Mouse (Mus musculus) MEL-GATA-1-ER (cell line): ENCODE results near the gene 2310034C09Rik.
"Not testable (repeated sequence)": the region's sequence is repeated elsewhere in the genome, so short reads cannot be mapped to it uniquely, and the experiment has no call there.

Experiments
- DNase-seq: peaks from one replicate; pipeline ENCODE4 v3.0.0-alpha.2; 2012; ENCODE audit warnings: low read depth; ENCODE audit errors: extremely low read depth

2310034C09Rik gene

DNA sequence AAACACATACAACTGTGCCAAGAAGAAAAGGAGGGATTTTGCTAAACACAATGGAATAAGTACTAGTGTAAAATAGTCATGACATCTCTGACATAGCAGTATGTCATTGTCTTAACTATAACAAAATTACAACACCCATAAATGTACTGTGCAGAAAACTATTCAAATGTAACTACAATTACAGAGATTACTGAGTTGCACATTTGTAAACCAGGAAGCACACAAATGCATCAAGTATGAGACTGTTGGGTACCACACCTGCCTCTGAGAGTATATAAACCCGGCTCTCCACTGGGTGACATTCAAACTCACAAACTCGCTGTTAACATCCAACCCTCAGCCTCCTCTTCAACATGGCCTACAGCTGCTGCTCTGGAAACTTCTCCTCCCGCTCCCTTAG is at the start of gene 2310034C09Rik:
TSS of gene 2310034C09Rik (plus strand) at position 301 of the 400 bp plus-strand sequence.
- not testable (repeated sequence) for DNase-seq

GRCm38 (mm10) chr16:88710757-88711156 is 47.9 kb upstream of the 2310034C09Rik start:
- no peak for DNase-seq

DNA sequence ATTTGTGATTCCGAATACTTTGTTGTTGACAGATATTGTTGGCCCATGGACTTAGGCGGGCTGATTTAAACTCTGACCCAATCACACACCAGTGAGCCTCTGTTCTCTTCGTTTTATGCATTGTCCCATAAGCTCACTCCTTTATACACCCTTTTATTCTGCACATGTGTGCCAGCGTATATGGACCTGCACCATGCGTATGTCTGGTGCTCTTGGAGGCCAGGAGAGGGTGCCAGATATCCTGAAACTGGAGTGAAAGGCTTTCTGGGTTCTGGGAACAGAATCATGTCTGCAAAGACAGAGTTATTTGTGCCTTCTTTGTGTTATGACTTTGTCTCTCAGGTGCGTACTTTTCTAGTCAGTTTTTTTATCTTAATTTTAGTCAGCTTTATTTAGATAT is 47.4 kb upstream of the 2310034C09Rik start:
- DNase-seq = no peak

DNA sequence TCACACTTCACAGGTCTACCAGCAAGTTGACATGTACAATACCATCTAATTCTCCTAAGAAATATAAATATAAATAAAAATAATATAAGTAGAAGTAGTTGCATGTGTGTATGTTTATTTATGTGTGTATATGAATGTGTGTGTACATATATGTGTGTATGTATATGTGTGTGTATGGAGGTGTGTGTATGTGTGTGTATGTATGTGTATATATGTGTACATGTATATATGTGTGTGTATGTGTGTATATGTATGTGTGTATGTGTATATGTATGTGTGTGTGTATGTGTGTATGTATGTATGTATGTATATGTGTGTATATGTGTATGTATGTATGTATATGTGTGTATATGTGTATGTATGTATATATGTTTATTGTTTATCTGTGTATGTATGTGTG is 42.1 kb upstream of the 2310034C09Rik start:
- DNase-seq = no peak

GRCm38 (mm10) chr16:88720031-88720430 is 38.6 kb upstream of the 2310034C09Rik start:
- no peak for DNase-seq

- DNase-seq = no peak
Observed at GRCm38 (mm10) chr16:88728812-88729275, 29.8 kb upstream of the 2310034C09Rik start, which contains the start of gene Krtap13-1. Krtap13-1 (plus strand) TSS chr16:88728862.

DNA sequence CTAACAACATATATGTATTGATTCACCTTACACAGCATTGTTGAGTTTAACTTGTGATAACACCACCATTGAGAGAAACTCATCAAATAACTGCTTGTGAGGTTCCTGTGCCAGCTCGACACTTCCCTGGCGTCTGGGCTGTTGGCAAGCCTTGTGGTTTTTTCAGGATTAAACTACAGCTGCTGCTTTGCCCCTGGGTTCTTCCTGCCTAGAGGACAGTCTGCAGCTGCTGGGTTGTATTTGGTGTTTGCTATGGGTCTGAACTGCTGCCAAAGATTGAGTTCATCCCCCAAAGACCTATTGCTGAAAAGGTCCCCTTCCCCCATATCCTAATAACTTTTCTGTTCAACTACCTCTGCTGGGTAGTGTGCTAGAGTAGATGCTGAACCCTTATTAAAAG is 23.3 kb upstream of the 2310034C09Rik start:
- no peak for DNase-seq

- no peak for DNase-seq
Observed at GRCm38 (mm10) chr16:88744750-88745340, 13.8 kb upstream of the 2310034C09Rik start.

- DNase-seq = no peak
Observed at GRCm38 (mm10) chr16:88747943-88748342, 10.7 kb upstream of the 2310034C09Rik start.

DNA sequence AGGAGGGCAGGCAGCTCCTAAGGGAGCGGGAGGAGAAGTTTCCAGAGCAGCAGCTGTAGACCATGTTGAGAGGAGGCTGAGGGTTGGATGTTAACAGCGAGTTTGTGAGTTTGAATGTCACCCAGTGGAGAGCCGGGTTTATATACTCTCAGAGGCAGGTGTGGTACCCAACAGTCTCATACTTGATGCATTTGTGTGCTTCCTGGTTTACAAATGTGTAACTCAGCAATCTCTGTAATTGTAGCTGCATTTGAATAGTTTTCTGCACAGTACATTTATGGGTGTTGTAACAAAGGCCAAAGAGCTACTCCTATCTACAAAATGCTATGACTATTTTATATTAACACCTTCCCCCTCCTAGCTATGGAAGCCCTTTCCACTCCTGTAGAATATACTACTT is 7.1 kb upstream of the 2310034C09Rik start, which contains the start of gene Krtap13:
TSS of gene Krtap13 (minus strand) at position 101 of the 400 bp plus-strand sequence.
- DNase-seq = not testable (repeated sequence)

DNA sequence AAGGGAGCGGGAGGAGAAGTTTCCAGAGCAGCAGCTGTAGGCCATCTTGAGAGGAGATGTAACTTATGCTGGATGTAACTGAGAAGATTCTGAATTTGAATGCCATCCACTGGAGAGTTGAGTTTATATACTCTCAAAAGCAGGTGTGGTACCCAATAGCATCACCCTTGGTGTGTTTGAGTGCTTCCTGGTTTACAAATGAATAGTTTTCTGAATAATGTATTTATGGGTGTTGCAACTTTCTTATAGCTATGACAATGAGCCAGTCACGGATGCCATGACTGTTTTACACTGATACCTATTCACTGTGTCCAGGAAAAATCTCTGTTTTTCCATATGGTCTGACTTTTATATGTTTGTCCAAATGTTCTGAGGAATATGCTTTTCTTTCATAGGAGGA is 15.5 kb downstream of the 2310034C09Rik start, which contains the start of gene 2310057N15Rik:
TSS of gene 2310057N15Rik (minus strand) at position 101 of the 400 bp plus-strand sequence.
- DNase-seq = no peak

DNA sequence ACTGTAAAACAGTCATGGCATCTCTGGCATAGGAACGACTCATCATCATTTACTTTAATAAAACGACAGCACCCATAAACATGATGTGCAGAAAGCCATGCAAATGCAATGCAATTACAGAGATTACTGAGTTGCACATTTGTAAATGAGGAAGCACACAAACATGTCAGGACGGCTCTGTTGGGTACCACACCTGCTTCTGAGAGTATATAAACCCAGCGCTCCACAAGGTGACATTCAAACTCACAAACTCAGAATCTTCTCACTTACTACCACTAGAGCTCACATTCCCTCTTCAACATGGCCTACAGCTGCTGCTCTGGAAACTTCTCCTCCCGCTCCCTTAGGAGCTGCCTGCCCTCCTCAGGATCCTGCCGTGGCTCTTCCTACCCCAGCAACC is 18.9 kb downstream of the 2310034C09Rik start, which contains the start of gene Gm5965:
TSS of gene Gm5965 (plus strand) at position 301 of the 400 bp plus-strand sequence.
- no peak for DNase-seq

- DNase-seq = no peak
Observed at GRCm38 (mm10) chr16:88786786-88787185, 28.1 kb downstream of the 2310034C09Rik start.
